Mouse (Mus musculus): ENCODE measurements around the gene Gm20503. TPM values are rescaled to one million over a fixed set of nuclear protein-coding genes. Genes with fewer than 3 reads are reported as not detected.

Gm20503 gene
- total and polyA plus RNA-seq, 2 experiments from 2014 or later = 11.8 TPM; not detected in 1

DNA sequence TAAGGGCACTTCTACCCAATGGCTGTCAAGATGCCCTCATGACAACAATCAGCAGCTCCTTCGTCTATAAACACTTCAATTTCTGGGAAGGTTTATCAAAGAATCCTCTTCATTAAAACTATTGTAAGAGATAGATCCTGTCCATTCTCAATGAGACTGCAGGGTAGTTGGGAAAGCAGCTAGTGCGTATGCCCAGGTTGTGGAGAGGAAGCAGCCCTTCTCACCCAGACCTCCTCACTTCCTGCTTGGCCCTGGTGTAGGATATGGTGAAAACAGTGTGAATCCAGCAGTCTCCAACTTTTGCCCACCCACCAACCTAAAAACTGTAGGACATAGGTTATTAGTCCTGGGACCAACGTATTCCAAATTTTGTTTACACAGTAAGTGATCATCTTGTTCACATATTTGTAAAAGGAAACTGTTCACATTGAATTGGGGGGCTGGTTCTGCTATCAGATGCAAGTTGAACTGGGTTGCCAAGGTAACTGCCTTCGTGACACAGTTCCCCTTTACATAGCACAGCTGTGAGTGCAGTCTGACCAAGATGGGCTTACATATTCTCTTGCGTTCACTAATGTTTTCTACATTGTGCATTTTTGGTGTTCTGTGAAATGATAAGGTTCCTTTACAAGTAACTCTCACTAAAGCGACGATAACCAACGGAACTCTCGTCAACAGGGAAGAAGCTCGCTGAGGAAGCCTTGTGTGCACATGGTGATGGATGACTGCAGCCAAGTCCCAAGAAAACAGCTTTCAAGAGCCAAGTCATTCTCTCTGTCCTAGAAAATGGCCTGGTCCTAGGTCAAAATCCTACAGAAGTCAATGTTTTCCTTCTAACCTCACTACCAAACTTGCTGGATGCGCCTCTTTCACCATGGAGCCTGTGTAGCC lies 37.6 kb downstream of the Gm20503 start:
- no peak for ATAC-seq
- Histone ChIP-seq H3K27ac (ENCODE audit: low read depth, low read length) (no peak overlapping the region), H3K9me3 (ENCODE audit: low read length) (no peaks in the 10 kb centered on the region), H3K9ac (no peak overlapping the region), H3K4me3 (ENCODE audit: low read depth, low read length) (no peak overlapping the region), H3K4me2 (ENCODE audit: low read depth) (no peak overlapping the region), H3K27me3 (ENCODE audit: insufficient read depth, low read length) (no peaks in the 10 kb centered on the region), H3K36me3 (ENCODE audit: insufficient read depth) (peaks cover 21% of the 10 kb centered on the region; the same call in 1 of the 2 replicates), H3K4me1 (ENCODE audit: insufficient read depth) (peaks cover 9% of the 10 kb centered on the region; the same call in 1 of the 2 replicates)
- WGBS = 92% methylated on average over 11 of the region's 11 CpGs
- no peak for TF ChIP-seq CTCF (IDR thresholded peaks at IDR 0.05; ENCODE audit: low read depth)
- no peak for DNase-seq

DNA sequence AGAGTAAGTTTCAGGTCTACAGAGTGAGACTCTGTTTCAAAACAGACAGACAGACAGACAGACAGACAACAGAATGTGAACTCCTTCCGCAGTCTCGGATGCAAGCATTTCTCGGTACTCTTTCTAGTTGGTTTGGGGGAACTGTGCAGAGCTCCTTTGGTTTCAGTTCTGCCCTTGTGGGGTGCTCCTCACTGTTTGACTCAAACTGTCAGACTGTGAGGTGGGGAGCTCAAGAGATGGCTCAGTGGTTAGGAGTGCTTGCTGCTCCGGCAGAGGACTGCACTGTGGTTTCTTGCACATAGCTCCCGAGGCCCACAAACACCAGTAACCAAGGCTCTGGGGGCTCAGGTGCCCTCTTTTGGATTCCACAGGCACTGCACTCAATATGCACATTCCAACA lies 40.1 kb downstream of the Gm20503 start:
- Histone ChIP-seq H3K9ac (no peak overlapping the region), H3K4me2 (ENCODE audit: low read depth) (no peak overlapping the region), H3K27me3 (ENCODE audit: insufficient read depth, low read length) (no peaks in the 10 kb centered on the region), H3K27ac (ENCODE audit: low read depth, low read length) (no peak overlapping the region), H3K36me3 (ENCODE audit: insufficient read depth) (peaks cover 21% of the 10 kb centered on the region; the same call in 1 of the 2 replicates), H3K4me1 (ENCODE audit: insufficient read depth) (no peaks in the 10 kb centered on the region), H3K9me3 (ENCODE audit: low read length) (no peaks in the 10 kb centered on the region), H3K4me3 (ENCODE audit: low read depth, low read length) (no peak overlapping the region)
- ATAC-seq = no peak
- DNase-seq = no peak
- no peak for TF ChIP-seq CTCF (IDR thresholded peaks at IDR 0.05; ENCODE audit: low read depth)
- WGBS = 98% methylated on average over 5 of the region's 5 CpGs

DNA sequence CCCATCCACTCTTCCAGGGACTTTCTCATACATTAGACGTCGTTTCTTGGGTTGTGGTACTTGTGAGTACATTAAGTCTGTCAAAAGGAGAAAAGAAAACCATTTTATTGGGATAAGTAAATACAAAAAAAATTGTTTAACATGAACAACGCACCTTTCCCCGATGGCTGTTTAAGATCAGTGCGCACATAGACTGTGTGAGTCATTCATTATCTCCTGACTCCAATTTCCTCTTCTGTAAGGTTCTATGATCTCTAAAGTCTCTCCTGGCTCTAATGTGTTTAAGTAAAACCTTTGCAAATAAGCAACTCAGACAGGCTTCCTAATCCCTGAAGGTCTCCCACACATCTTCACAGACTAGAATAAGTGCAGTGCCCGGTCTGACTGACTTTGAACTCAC lies 40.9 kb downstream of the Gm20503 start:
- no peak for TF ChIP-seq CTCF (IDR thresholded peaks at IDR 0.05; ENCODE audit: low read depth)
- peaks cover 21% of the 10 kb centered on the region; the same call in 1 of the 2 replicates for H3K36me3 ChIP-seq (ENCODE audit: insufficient read depth)
- ATAC-seq = no peak
- H3K9ac ChIP-seq = no peak overlapping the region
- H3K4me2 ChIP-seq (ENCODE audit: low read depth) = no peak overlapping the region
- no peak overlapping the region for H3K27ac ChIP-seq (ENCODE audit: low read depth, low read length)
- WGBS = 92% methylated on average over 6 of the region's 6 CpGs
- no peaks in the 10 kb centered on the region for H3K9me3 ChIP-seq (ENCODE audit: low read length)
- DNase-seq = no peak
- H3K4me3 ChIP-seq (ENCODE audit: low read depth, low read length) = no peak overlapping the region
- H3K27me3 ChIP-seq (ENCODE audit: insufficient read depth, low read length) = no peaks in the 10 kb centered on the region
- no peaks in the 10 kb centered on the region for H3K4me1 ChIP-seq (ENCODE audit: insufficient read depth)

DNA sequence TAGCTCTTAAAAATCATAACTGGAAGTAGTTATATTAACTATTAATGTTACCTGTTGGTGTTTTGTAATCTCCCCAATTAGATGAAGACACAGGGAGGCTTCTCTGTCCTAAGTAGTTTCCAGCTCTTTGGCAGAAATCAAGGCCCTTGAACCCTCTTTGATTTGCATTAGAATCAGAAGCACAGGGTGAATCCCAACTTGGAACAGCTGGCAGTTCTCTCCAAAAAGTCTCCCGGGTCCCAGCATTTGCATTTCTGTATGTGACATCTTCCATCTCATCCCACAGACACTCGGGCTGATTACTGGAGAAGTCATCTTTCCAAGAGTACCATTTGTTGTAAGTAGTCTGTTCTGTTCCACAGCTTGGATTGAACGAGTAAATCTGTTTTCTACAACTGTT lies 44.2 kb downstream of the Gm20503 start:
- no peak for ATAC-seq
- H3K4me3 ChIP-seq (ENCODE audit: low read depth, low read length) = no peak overlapping the region
- H3K27me3 ChIP-seq (ENCODE audit: insufficient read depth, low read length) = no peaks in the 10 kb centered on the region
- H3K4me2 ChIP-seq (ENCODE audit: low read depth) = no peak overlapping the region
- H3K4me1 ChIP-seq (ENCODE audit: insufficient read depth) = no peaks in the 10 kb centered on the region
- no peak for DNase-seq
- H3K36me3 ChIP-seq (ENCODE audit: insufficient read depth) = no peaks in the 10 kb centered on the region
- TF ChIP-seq CTCF (IDR thresholded peaks at IDR 0.05; ENCODE audit: low read depth) = no peak
- H3K9me3 ChIP-seq (ENCODE audit: low read length) = no peaks in the 10 kb centered on the region
- no peak overlapping the region for H3K27ac ChIP-seq (ENCODE audit: low read depth, low read length)
- WGBS = 39% methylated on average over 3 of the region's 3 CpGs
- H3K9ac ChIP-seq = no peak overlapping the region

DNA sequence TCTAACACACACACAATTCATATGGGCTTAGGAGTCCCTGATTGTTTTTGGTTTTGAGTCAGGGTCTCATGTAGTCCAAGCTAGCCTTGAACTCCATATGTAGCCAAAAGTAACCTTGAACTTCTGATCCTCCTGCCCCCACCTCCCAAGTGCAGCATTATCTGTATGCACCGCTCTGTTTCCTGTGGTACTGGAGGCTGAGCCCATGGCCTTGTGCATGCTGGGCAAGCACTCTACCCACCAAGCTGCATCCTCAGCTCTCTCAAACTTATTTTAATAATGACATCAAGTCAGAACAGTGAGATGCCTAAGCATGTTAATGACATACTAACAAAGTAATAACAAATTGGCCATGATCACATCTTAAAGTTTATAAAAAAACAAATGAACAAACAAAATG lies 48.1 kb downstream of the Gm20503 start:
- no peaks in the 10 kb centered on the region for H3K9me3 ChIP-seq (ENCODE audit: low read length)
- no peak overlapping the region for H3K4me2 ChIP-seq (ENCODE audit: low read depth)
- no peak for TF ChIP-seq CTCF (IDR thresholded peaks at IDR 0.05; ENCODE audit: low read depth)
- WGBS = 93% methylated on average over 1 of the region's 1 CpGs
- no peak for ATAC-seq
- H3K27me3 ChIP-seq (ENCODE audit: insufficient read depth, low read length) = no peaks in the 10 kb centered on the region
- no peak overlapping the region for H3K9ac ChIP-seq
- H3K4me1 ChIP-seq (ENCODE audit: insufficient read depth) = no peaks in the 10 kb centered on the region
- no peaks in the 10 kb centered on the region for H3K36me3 ChIP-seq (ENCODE audit: insufficient read depth)
- no peak for DNase-seq
- no peak overlapping the region for H3K27ac ChIP-seq (ENCODE audit: low read depth, low read length)
- no peak overlapping the region for H3K4me3 ChIP-seq (ENCODE audit: low read depth, low read length)

DNA sequence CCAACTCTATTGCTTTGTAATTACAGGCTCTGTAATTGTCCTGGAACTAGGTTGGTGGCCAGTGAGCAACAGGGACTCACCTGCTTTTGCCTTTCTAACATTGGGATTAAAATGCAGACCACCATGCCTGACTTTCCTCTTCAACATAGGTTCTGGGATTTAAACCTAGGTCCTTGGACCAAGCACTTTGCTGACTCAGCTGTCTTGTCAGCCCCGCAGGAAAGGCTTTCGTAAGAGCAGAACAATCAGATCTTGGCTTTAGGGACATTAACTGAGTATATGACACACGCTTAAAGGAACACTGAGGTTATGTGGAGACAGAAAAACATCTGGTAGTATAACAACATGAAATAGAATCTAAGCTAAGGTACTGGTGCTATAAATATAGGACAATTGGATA lies 54.9 kb downstream of the Gm20503 start:
- WGBS = 94% methylated on average over 3 of the region's 3 CpGs
- ATAC-seq = no peak
- Histone ChIP-seq H3K9ac (no peak overlapping the region), H3K36me3 (ENCODE audit: insufficient read depth) (no peaks in the 10 kb centered on the region), H3K27me3 (ENCODE audit: insufficient read depth, low read length) (no peaks in the 10 kb centered on the region), H3K27ac (ENCODE audit: low read depth, low read length) (no peak overlapping the region), H3K9me3 (ENCODE audit: low read length) (no peaks in the 10 kb centered on the region), H3K4me1 (ENCODE audit: insufficient read depth) (no peaks in the 10 kb centered on the region), H3K4me2 (ENCODE audit: low read depth) (no peak overlapping the region), H3K4me3 (ENCODE audit: low read depth, low read length) (no peak overlapping the region)
- no peak for DNase-seq
- TF ChIP-seq CTCF (IDR thresholded peaks at IDR 0.05; ENCODE audit: low read depth) = no peak

DNA sequence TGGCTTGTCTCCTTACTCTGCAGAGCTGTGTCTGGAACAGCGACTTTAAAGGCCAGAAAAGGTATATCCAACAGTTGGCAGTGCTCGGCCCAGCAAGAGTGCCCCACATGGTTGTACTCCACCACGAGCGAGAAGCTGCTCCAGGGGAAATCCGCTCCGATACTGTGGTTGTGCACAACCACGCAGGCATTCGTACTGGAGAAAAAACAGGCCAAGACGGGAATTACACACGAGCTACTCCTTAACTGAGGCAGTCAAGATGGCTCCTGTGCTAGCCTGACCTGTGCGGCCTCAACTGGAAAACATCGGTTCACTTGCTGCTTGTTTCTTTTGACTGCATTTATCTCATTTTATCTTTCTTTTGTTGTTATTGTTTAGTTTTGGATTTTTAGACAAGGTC lies 59.5 kb downstream of the Gm20503 start:
- Histone ChIP-seq H3K27me3 (ENCODE audit: insufficient read depth, low read length) (no peaks in the 10 kb centered on the region), H3K4me1 (ENCODE audit: insufficient read depth) (no peaks in the 10 kb centered on the region), H3K4me2 (ENCODE audit: low read depth) (no peak overlapping the region), H3K36me3 (ENCODE audit: insufficient read depth) (no peaks in the 10 kb centered on the region), H3K27ac (ENCODE audit: low read depth, low read length) (no peak overlapping the region), H3K4me3 (ENCODE audit: low read depth, low read length) (no peak overlapping the region), H3K9ac (no peak overlapping the region), H3K9me3 (ENCODE audit: low read length) (no peaks in the 10 kb centered on the region)
- WGBS = 73% methylated on average over 12 of the region's 12 CpGs
- ATAC-seq (no peak), DNase-seq (no peak)
- no peak for TF ChIP-seq CTCF (IDR thresholded peaks at IDR 0.05; ENCODE audit: low read depth)
